Comparison of ENCODE assay signal across 8 mouse cellular contexts in genomic region chr12:109053020-109053806, GRCm38 (mm10). TPM values are rescaled to one million over a fixed set of nuclear protein-coding genes. Genes with fewer than 3 reads are reported as not detected.
DNase-seq lines count a peak whose midpoint lies in the region; ATAC-seq and TF ChIP-seq lines count a peak whose summit lies in the region.

No protein-coding gene starts in this region.

- DNase-seq in kidney, postnatal 0 days (ENCODE audit: low spot score) = no peak
- no peak for DNase-seq in kidney, adult 8-10 months
- DNase-seq in embryonic facial prominence, embryonic 10.5 days (ENCODE audit: low spot score) = peak; percentile 55
- DNase-seq in hindbrain, embryonic 14.5 days (ENCODE audit: low spot score) = no peak
- no peak for DNase-seq in natural killer cell, adult 2 months (ENCODE audit: low spot score in 2 of 2)
- DNase-seq in gastrocnemius, adult 18-20 months (ENCODE audit: low spot score) = no peak

- under 1% methylated on average over 94 of the region's 105 CpGs for WGBS in kidney, postnatal 0 days
- WGBS in embryonic facial prominence, embryonic 10.5 days = under 1% methylated on average over 105 of the region's 105 CpGs
- under 1% methylated on average over 94 of the region's 105 CpGs for WGBS in hindbrain, embryonic 14.5 days
- WGBS in midbrain, embryonic 16.5 days = under 1% methylated on average over 70 of the region's 105 CpGs

- H3K36me3 ChIP-seq in kidney, postnatal 0 days (ENCODE audit: insufficient read depth, low read length) = no peaks in the 10 kb centered on the region
- H3K36me3 ChIP-seq in embryonic facial prominence, embryonic 10.5 days (replicated peaks) = no peaks in the 10 kb centered on the region
- no peaks in the 10 kb centered on the region for H3K36me3 ChIP-seq in hindbrain, embryonic 14.5 days (replicated peaks; ENCODE audit: control insufficient read depth, insufficient read depth)
- H3K36me3 ChIP-seq in midbrain, embryonic 16.5 days (ENCODE audit: control insufficient read depth, insufficient read depth, low read length) = no peaks in the 10 kb centered on the region

- peaks cover 46% of the 10 kb centered on the region for H3K27me3 ChIP-seq in kidney, postnatal 0 days (ENCODE audit: insufficient read depth, low read length)
- peaks cover 96% of the 10 kb centered on the region for H3K27me3 ChIP-seq in embryonic facial prominence, embryonic 10.5 days (replicated peaks; ENCODE audit: low read depth, poor library complexity, severe bottlenecking)
- H3K27me3 ChIP-seq in hindbrain, embryonic 14.5 days (ENCODE audit: control insufficient read depth, insufficient read depth, low read length) = peaks cover 54% of the 10 kb centered on the region
- peaks cover 51% of the 10 kb centered on the region for H3K27me3 ChIP-seq in midbrain, embryonic 16.5 days (ENCODE audit: control insufficient read depth, insufficient read depth, low read depth, low read length)

- peak overlapping the region; percentile 48 for H3K4me3 ChIP-seq in kidney, postnatal 0 days (replicated peaks; ENCODE audit: low read depth, low read length)
- H3K4me3 ChIP-seq in embryonic facial prominence, embryonic 10.5 days = peak overlapping the region; percentile 65
- H3K4me3 ChIP-seq in hindbrain, embryonic 14.5 days (replicated peaks; ENCODE audit: low read length) = peak overlapping the region; percentile 55
- H3K4me3 ChIP-seq in midbrain, embryonic 16.5 days (ENCODE audit: low read depth, low read length) = peak overlapping the region; percentile 51

- no peaks in the 10 kb centered on the region for H3K9me3 ChIP-seq in kidney, postnatal 0 days (replicated peaks; ENCODE audit: low read length)
- H3K9me3 ChIP-seq in embryonic facial prominence, embryonic 10.5 days = no peaks in the 10 kb centered on the region
- H3K9me3 ChIP-seq in hindbrain, embryonic 14.5 days (ENCODE audit: control insufficient read depth, low read length) = no peaks in the 10 kb centered on the region
- no peaks in the 10 kb centered on the region for H3K9me3 ChIP-seq in midbrain, embryonic 16.5 days (replicated peaks; ENCODE audit: control insufficient read depth, low read length, poor library complexity, severe bottlenecking)

- no peak for TF ChIP-seq CTCF in kidney, postnatal 0 days (IDR thresholded peaks at IDR 0.05; ENCODE audit: low read depth)

- H3K27ac ChIP-seq in kidney, postnatal 0 days = no peak overlapping the region
- peak overlapping the region; percentile 73; the same call in 1 of the 2 replicates for H3K27ac ChIP-seq in embryonic facial prominence, embryonic 10.5 days (replicated peaks)
- H3K27ac ChIP-seq in hindbrain, embryonic 14.5 days = no peak overlapping the region
- H3K27ac ChIP-seq in midbrain, embryonic 16.5 days (ENCODE audit: low read length) = no peak overlapping the region

- peak overlapping the region; percentile 96 for H3K4me2 ChIP-seq in kidney, postnatal 0 days (ENCODE audit: low read length)
- H3K4me2 ChIP-seq in hindbrain, embryonic 14.5 days (replicated peaks) = peak overlapping the region; percentile 97
- H3K4me2 ChIP-seq in midbrain, embryonic 16.5 days (ENCODE audit: low read length) = peak overlapping the region; percentile 98

- 0 out of 2 replicates have a peak, but pooled peaks have one; percentile 5 for ATAC-seq in kidney, postnatal 0 days (replicated peaks; ENCODE audit: low FRiP score, low read depth)
- ATAC-seq in hindbrain, embryonic 14.5 days (ENCODE audit: low FRiP score) = peak; percentile 23; the same call in 1 of the 2 replicates
- ATAC-seq in midbrain, embryonic 16.5 days = no peak
- ATAC-seq in inflammation-experienced regulatory T-cells, adult 6 months = no peak

- H3K4me1 ChIP-seq in kidney, postnatal 0 days (replicated peaks; ENCODE audit: insufficient read depth, low read length) = peaks cover 7% of the 10 kb centered on the region; the same call in 1 of the 2 replicates
- H3K4me1 ChIP-seq in embryonic facial prominence, embryonic 10.5 days = peaks cover 34% of the 10 kb centered on the region
- H3K4me1 ChIP-seq in hindbrain, embryonic 14.5 days (replicated peaks; ENCODE audit: control insufficient read depth, insufficient read depth, low read length) = peaks cover 7% of the 10 kb centered on the region; the same call in 1 of the 2 replicates
- peaks cover 16% of the 10 kb centered on the region for H3K4me1 ChIP-seq in midbrain, embryonic 16.5 days (ENCODE audit: control insufficient read depth, insufficient read depth, low read length)

- H3K9ac ChIP-seq in kidney, postnatal 0 days (ENCODE audit: low read depth, low read length) = peak overlapping the region; percentile 46
- H3K9ac ChIP-seq in hindbrain, embryonic 14.5 days = peak overlapping the region; percentile 66
- peak overlapping the region; percentile 68 for H3K9ac ChIP-seq in midbrain, embryonic 16.5 days (ENCODE audit: low read depth, low read length)

RNA-seq across cellular contexts. Expression of gene Begain, which starts 14.8 kb away (rescaled TPM):
- 3.0 and 3.2 TPM in 2 replicates for polyA plus RNA-seq in kidney, postnatal 0 days (2015; fragmentation: Nextera tagmentation; extraction: Ambion mirVana)
- 2.3 and 3.1 TPM in 2 replicates for polyA plus RNA-seq in embryonic facial prominence, embryonic 10.5 days (2016; fragmentation: Nextera tagmentation; extraction: Ambion mirVana)
- polyA plus RNA-seq in hindbrain, embryonic 14.5 days (2014; fragmentation: Nextera tagmentation; extraction: Ambion mirVana) = 38.1 and 44.4 TPM in 2 replicates
- polyA plus RNA-seq in midbrain, embryonic 16.5 days (2015; fragmentation: Nextera tagmentation; extraction: Ambion mirVana) = 22.1 and 25.4 TPM in 2 replicates
- under 1 TPM in 1 of 3 experiments, not detected in 2; 0.24 TPM for polyA plus RNA-seq in inflammation-experienced regulatory T-cells, adult 6 months (2017; shearing (Covaris generic))
- total RNA-seq in gastrocnemius, adult 18-20 months (2021) = under 1 TPM in 1 of 2 experiments, not detected in 1; 0.12 TPM

Comparison
In these comparisons a context has a peak if more than half of its experiments do, and no peak if none do; other contexts are left out.
1. ATAC-seq: peak in kidney, postnatal 0 days (single experiment) and hindbrain, embryonic 14.5 days (single experiment); none in midbrain, embryonic 16.5 days (single experiment) and inflammation-experienced regulatory T-cells, adult 6 months (single experiment).
2. Peak in every context shown above with its lines, with median percentiles within 50 percentile points of each other: H3K4me2 ChIP-seq, H3K4me3 ChIP-seq and H3K9ac ChIP-seq.